Mouse (Mus musculus) cerebellum, adult 2 months (tissue): ENCODE measurements at regions not wholly inside any gene's neighbourhood (a gene's known extent, or its start where the extent isn't known, plus 50 kb on each side); places are given as distances from the start of the nearest gene placed in this dataset.

Source experiments
- CTCF ChIP-seq: fragments of 200-500 bp; IDR thresholded peaks from 2 replicates; pipeline ENCODE4 v1.5.1; 2011; ENCODE audit warnings: low read depth, mild to moderate bottlenecking, control low read depth, low read length, moderate library complexity, borderline replicate concordance; ENCODE audit not compliant: insufficient read depth
- POLR2A ChIP-seq: fragments of 200-500 bp; IDR thresholded peaks from 2 replicates; pipeline ENCODE4 v1.6.1; 2011; ENCODE audit warnings: low read length, control low read depth, borderline replicate concordance; ENCODE audit not compliant: insufficient read depth

GRCm38 (mm10) chr1:176667552-176668306 is 146.1 kb downstream of the Cep170 start:
- TF ChIP-seq POLR2A (no peak), CTCF (no peak)
